ENCODE assay signal across 8 mouse cellular contexts in genomic region chr10:128058601-128059151, GRCm38 (mm10). TPM values are rescaled to one million over a fixed set of nuclear protein-coding genes. Genes with fewer than 3 reads are reported as not detected.
A peak's percentile ranks its signal among the peaks of the same experiment; 100 is the strongest.
DNase-seq lines count a peak whose midpoint lies in the region; ATAC-seq and TF ChIP-seq lines count a peak whose summit lies in the region.

Ptges3 (plus strand) TSS chr10:128058954.

- under 1% methylated on average over 71 of the region's 72 CpGs for WGBS in heart, embryonic 10.5 days
- WGBS in kidney, embryonic 15.5 days = 0% methylated on average over 52 of the region's 72 CpGs

- H3K27me3 ChIP-seq in heart, embryonic 10.5 days (ENCODE audit: insufficient read depth, poor library complexity, severe bottlenecking) = no peaks in the 10 kb centered on the region
- H3K27me3 ChIP-seq in kidney, embryonic 15.5 days = no peaks in the 10 kb centered on the region

- ATAC-seq in kidney, embryonic 15.5 days (replicated peaks; ENCODE audit: low FRiP score) = peak; percentile 94
- ATAC-seq in monocyte, adult 5-6 weeks (replicated peaks; ENCODE audit: insufficient number of reproducible peaks, low FRiP score, low TSS enrichment, poor library complexity, severe bottlenecking) = peak; percentile 61

- no peaks in the 10 kb centered on the region for H3K9me3 ChIP-seq in heart, embryonic 10.5 days
- H3K9me3 ChIP-seq in kidney, embryonic 15.5 days (replicated peaks) = no peaks in the 10 kb centered on the region

- peak within 1 kb of the TSS; percentile 85 for H3K27ac ChIP-seq in bone marrow macrophage, adult 2 months (ENCODE audit: insufficient read depth, low read depth, low read length)
- peak within 1 kb of the TSS; percentile 98 for H3K27ac ChIP-seq in embryonic fibroblast, embryonic 13.5 days (ENCODE audit: insufficient read depth, low read length)
- H3K27ac ChIP-seq in heart, embryonic 10.5 days = peak within 1 kb of the TSS; percentile 97
- peak within 1 kb of the TSS; percentile 98 for H3K27ac ChIP-seq in kidney, embryonic 15.5 days

- H3K4me1 ChIP-seq in bone marrow macrophage, adult 2 months (ENCODE audit: control insufficient read depth, insufficient read depth, low read length) = peaks cover 30% of the 10 kb centered on the region
- H3K4me1 ChIP-seq in embryonic fibroblast, embryonic 13.5 days (ENCODE audit: control insufficient read depth, insufficient read depth, low read length) = peaks cover 4% of the 10 kb centered on the region
- peaks cover 11% of the 10 kb centered on the region; the same call in 1 of the 2 replicates for H3K4me1 ChIP-seq in heart, embryonic 10.5 days
- H3K4me1 ChIP-seq in kidney, embryonic 15.5 days = peaks cover 25% of the 10 kb centered on the region

- peak within 1 kb of the TSS; percentile 89 for H3K4me2 ChIP-seq in kidney, embryonic 15.5 days

- no peak for TF ChIP-seq CTCF in bone marrow macrophage, adult 2 months (IDR thresholded peaks at IDR 0.05; ENCODE audit: low read depth, low read length)
- TF ChIP-seq CTCF in embryonic fibroblast, embryonic 13.5 days (IDR thresholded peaks at IDR 0.05; ENCODE audit: borderline replicate concordance, insufficient read depth, low read length) = no peak

- peak within 1 kb of the TSS; percentile 84 for H3K4me3 ChIP-seq in bone marrow macrophage, adult 2 months (ENCODE audit: insufficient read depth, low read length)
- H3K4me3 ChIP-seq in embryonic fibroblast, embryonic 13.5 days (ENCODE audit: insufficient read depth, low read length) = peak within 1 kb of the TSS; percentile 84
- peak within 1 kb of the TSS; percentile 98 for H3K4me3 ChIP-seq in heart, embryonic 10.5 days
- peak within 1 kb of the TSS; percentile 94 for H3K4me3 ChIP-seq in kidney, embryonic 15.5 days (replicated peaks)

- peaks cover 14% of the 10 kb centered on the region for H3K36me3 ChIP-seq in heart, embryonic 10.5 days
- peaks cover 14% of the 10 kb centered on the region for H3K36me3 ChIP-seq in kidney, embryonic 15.5 days

- H3K9ac ChIP-seq in kidney, embryonic 15.5 days = peak within 1 kb of the TSS; percentile 83

- DNase-seq in A20 (ENCODE audit: low read depth, low spot score) = peak; percentile 98
- peak; percentile 98 for DNase-seq in heart, embryonic 10.5 days (ENCODE audit: low spot score)
- DNase-seq in liver = peak; percentile 98
- DNase-seq in spleen, postnatal 4 days (ENCODE audit: low spot score in 2 of 2) = peak; percentile 97 to 99

- no peak for TF ChIP-seq POLR2A in bone marrow macrophage, adult 2 months (IDR thresholded peaks at IDR 0.05; ENCODE audit: borderline replicate concordance, low read depth, low read length)
- TF ChIP-seq POLR2A in embryonic fibroblast, embryonic 13.5 days (IDR thresholded peaks at IDR 0.05; ENCODE audit: low read depth, low read length) = peak; percentile 77

RNA-seq across cellular contexts. Expression of gene Ptges3, which starts in this region (rescaled TPM):
- 152 and 160 TPM in 2 replicates for polyA plus RNA-seq in bone marrow macrophage, adult 2 months (2012; ENCODE audit: insufficient read depth, insufficient read length, missing spikeins)
- 270 and 308 TPM in 2 replicates for polyA plus RNA-seq in embryonic fibroblast, embryonic 13.5 days (2011; ENCODE audit: insufficient read length, low read depth, missing spikeins)
- 403 and 465 TPM in 2 replicates for polyA plus RNA-seq in heart, embryonic 10.5 days (2016; fragmentation: Nextera tagmentation; extraction: Ambion mirVana)
- 493 and 571 TPM in 2 replicates for polyA plus RNA-seq in kidney, embryonic 15.5 days (2015; fragmentation: Nextera tagmentation; extraction: Ambion mirVana)
- total RNA-seq in monocyte, adult 5-6 weeks (2017) = 122 to 160 TPM (median 144 TPM) in 3 replicates

Comparison
In these comparisons a context has a peak if more than half of its experiments do, and no peak if none do; other contexts are left out.
1. Peak in every context shown above with its lines: DNase-seq, ATAC-seq, H3K4me3 ChIP-seq and H3K27ac ChIP-seq.